Mouse (Mus musculus) lung, embryonic 16.5 days (tissue): ENCODE measurements around the gene Aak1. TPM values are rescaled to one million over a fixed set of nuclear protein-coding genes. Genes with fewer than 3 reads are reported as not detected.

Source experiments
- ATAC-seq: fragments of 200-750 bp; cut with Nextera tagmentation; 2 replicates; pipeline ENCODE4 v1.8.0; 2017; ENCODE audit warnings: low read depth, mild to moderate bottlenecking, moderate library complexity
- H3K27ac ChIP-seq: fragments of 300-500 bp; sonication (generic); 2 replicates; pipeline ENCODE4 v1.5.1; 2014; ENCODE audit warnings: mild to moderate bottlenecking, control low read depth, low read length
- H3K27me3 ChIP-seq: fragments of 300-500 bp; sonication (generic); 2 replicates; pipeline ENCODE4 v1.6.1; 2014; ENCODE audit warnings: low read depth, low read length, mixed read lengths; ENCODE audit not compliant: control insufficient read depth, insufficient read depth
- H3K36me3 ChIP-seq: fragments of 300-500 bp; sonication (generic); 2 replicates; pipeline ENCODE4 v1.6.1; 2014; ENCODE audit warnings: low read length; ENCODE audit not compliant: control insufficient read depth, insufficient read depth
- H3K4me1 ChIP-seq: fragments of 300-500 bp; sonication (generic); replicated peaks from 2 replicates; pipeline ENCODE4 v1.6.1; 2014; ENCODE audit warnings: low read length, mixed read lengths; ENCODE audit not compliant: control insufficient read depth, insufficient read depth
- H3K4me2 ChIP-seq: fragments of 300-500 bp; sonication (generic); 2 replicates; pipeline ENCODE4 v1.6.1; 2014; ENCODE audit warnings: low read depth, low read length, control low read depth
- H3K4me3 ChIP-seq: fragments of 300-500 bp; sonication (generic); 2 replicates; pipeline ENCODE4 v1.5.1; 2014; ENCODE audit warnings: mild to moderate bottlenecking, low read length, control low read depth
- H3K9ac ChIP-seq: fragments of 300-500 bp; sonication (generic); 2 replicates; pipeline ENCODE4 v1.6.1; 2014; ENCODE audit warnings: low read length, control low read depth
- H3K9me3 ChIP-seq: fragments of 300-500 bp; sonication (generic); 2 replicates; pipeline ENCODE4 v1.6.1; 2016; ENCODE audit warnings: low read length; ENCODE audit not compliant: control insufficient read depth
- WGBS: fragments of 180-500 bp; shearing (Covaris S2); extraction: QIAGEN DNeasy Blood & Tissue Kit; methylation state at CpG from one replicate; pipeline ENCODE4 v1.1.7; 2014; 5-methylcytosine and 5-hydroxymethylcytosine counted together
- polyA plus RNA-seq: library from polyadenylated mRNA; unstranded; fragments of >200 nt; fragmentation: Nextera tagmentation; extraction: Ambion mirVana; gene quantifications from 2 replicates; pipeline ENCODE4 v1.2.1, GENCODE M21; 2015

The Aak1 gene
- 11.6 and 12.4 TPM in 2 replicates for polyA plus RNA-seq

GRCm38 (mm10) chr6:86848915-86849644 is at the start of gene Aak1:
Gene Aak1 (plus strand): TSS chr6:86849517.
- Histone ChIP-seq H3K4me2 (peak within 1 kb of the TSS; percentile 87), H3K27ac (peak within 1 kb of the TSS; percentile 98), H3K36me3 (no peaks in the 10 kb centered on the region), H3K9me3 (no peaks in the 10 kb centered on the region), H3K27me3 (no peaks in the 10 kb centered on the region), H3K4me1 (peaks cover 36% of the 10 kb centered on the region), H3K9ac (peak within 1 kb of the TSS; percentile 92), H3K4me3 (peak within 1 kb of the TSS; percentile 87)
- ATAC-seq: peak; percentile 94
- under 1% methylated on average over 56 of the region's 60 CpGs for WGBS

DNA sequence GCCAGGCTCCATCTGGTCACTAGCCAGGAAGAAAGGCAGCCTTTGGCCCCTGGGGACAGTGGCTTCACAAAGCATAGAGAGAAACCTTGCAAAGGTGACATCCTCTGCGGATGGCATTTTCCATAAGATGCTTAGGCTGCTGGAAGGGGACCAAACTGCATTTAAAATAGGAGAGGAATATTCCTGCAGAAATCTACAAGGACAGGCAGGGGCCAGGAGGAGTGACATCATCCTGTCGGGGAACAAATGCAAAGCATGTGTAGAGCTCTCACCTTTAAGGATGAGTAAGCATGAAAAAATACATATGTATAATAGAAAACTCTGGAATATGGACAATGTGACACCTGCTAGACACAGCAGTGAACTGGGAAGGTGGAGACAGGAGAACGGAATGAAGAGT is 48.9 kb upstream of the Aak1 start:
- Histone ChIP-seq H3K27ac (no peak overlapping the region), H3K9me3 (no peaks in the 10 kb centered on the region), H3K4me3 (no peak overlapping the region), H3K4me1 (no peaks in the 10 kb centered on the region), H3K36me3 (no peaks in the 10 kb centered on the region), H3K9ac (no peak overlapping the region), H3K4me2 (no peak overlapping the region), H3K27me3 (no peaks in the 10 kb centered on the region)
- WGBS: 87% methylated on average over 3 of the region's 3 CpGs
- no peak for ATAC-seq

- WGBS: 41% methylated on average over 11 of the region's 11 CpGs
- Histone ChIP-seq H3K4me2 (no peak overlapping the region), H3K9me3 (no peaks in the 10 kb centered on the region), H3K36me3 (no peaks in the 10 kb centered on the region), H3K4me3 (no peak overlapping the region), H3K9ac (no peak overlapping the region), H3K4me1 (no peaks in the 10 kb centered on the region), H3K27ac (no peak overlapping the region), H3K27me3 (no peaks in the 10 kb centered on the region)
- ATAC-seq: no peak
Observed at GRCm38 (mm10) chr6:86801431-86801830, 47.9 kb upstream of the Aak1 start.

DNA sequence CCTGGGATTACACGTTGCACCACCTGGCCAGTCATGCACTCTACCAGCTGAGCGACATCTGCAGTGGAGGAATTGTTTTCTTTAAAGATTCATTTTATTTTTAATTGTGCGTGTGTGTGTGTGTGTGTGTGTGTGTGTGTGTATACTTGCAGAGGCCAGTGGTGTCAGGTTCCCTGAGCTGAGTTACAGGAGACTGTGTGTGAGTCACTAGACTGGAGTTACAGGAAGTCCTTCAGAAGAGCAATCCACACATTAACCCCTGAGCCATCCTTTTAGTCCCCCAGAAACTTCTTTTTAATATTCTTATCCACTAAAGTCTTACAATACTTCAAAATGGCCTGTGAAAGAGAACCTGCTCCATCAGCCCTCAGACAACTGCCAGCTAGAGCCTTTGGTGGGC is 44.7 kb upstream of the Aak1 start:
- Histone ChIP-seq H3K4me1 (0 out of 2 replicates have a peak, but pooled peaks cover 2% of the 10 kb centered on the region), H3K36me3 (no peaks in the 10 kb centered on the region), H3K4me2 (no peak overlapping the region), H3K27ac (no peak overlapping the region), H3K4me3 (no peak overlapping the region), H3K9ac (no peak overlapping the region), H3K9me3 (no peaks in the 10 kb centered on the region), H3K27me3 (no peaks in the 10 kb centered on the region)
- WGBS: 70% methylated on average over 3 of the region's 3 CpGs
- ATAC-seq: no peak

GRCm38 (mm10) chr6:86806455-86807086 is 42.7 kb upstream of the Aak1 start:
- no peak for ATAC-seq
- no peak overlapping the region for H3K4me2 ChIP-seq
- H3K36me3 ChIP-seq: no peaks in the 10 kb centered on the region
- no peaks in the 10 kb centered on the region for H3K9me3 ChIP-seq
- H3K4me3 ChIP-seq: no peak overlapping the region
- H3K27ac ChIP-seq: no peak overlapping the region
- 0 out of 2 replicates have a peak, but pooled peaks cover 6% of the 10 kb centered on the region for H3K4me1 ChIP-seq
- H3K9ac ChIP-seq: no peak overlapping the region
- 1% methylated on average over 5 of the region's 5 CpGs for whole genome bisulfite sequencing
- H3K27me3 ChIP-seq: no peaks in the 10 kb centered on the region

DNA sequence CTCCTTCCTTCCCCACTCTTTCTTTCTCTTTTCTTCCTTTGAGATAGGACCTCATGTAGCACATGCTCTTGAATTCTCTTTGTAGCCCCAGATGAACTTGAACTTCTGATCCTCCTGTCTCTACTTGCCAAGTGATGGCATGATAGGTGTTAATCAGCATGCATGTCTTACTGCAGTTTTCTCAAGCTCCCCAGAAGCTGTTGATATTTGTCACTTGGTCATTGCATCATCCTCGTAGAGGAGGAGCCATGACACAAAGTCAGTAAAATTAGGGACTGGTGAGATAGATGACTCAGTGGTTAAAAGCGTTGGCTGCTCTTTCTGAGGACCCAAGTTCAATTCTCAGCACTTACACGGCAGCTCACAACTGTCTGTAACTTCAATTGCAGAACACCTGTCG is 36.4 kb upstream of the Aak1 start:
- no peak for ATAC-seq
- no peaks in the 10 kb centered on the region for H3K27me3 ChIP-seq
- H3K36me3 ChIP-seq: no peaks in the 10 kb centered on the region
- H3K9me3 ChIP-seq: no peaks in the 10 kb centered on the region
- H3K27ac ChIP-seq: no peak overlapping the region
- 48% methylated on average over 4 of the region's 4 CpGs for WGBS
- no peak overlapping the region for H3K4me3 ChIP-seq
- H3K4me2 ChIP-seq: no peak overlapping the region
- H3K4me1 ChIP-seq: 0 out of 2 replicates have a peak, but pooled peaks cover 6% of the 10 kb centered on the region
- H3K9ac ChIP-seq: no peak overlapping the region

- H3K4me1 ChIP-seq: 0 out of 2 replicates have a peak, but pooled peaks cover 6% of the 10 kb centered on the region
- no peak for ATAC-seq
- no peaks in the 10 kb centered on the region for H3K9me3 ChIP-seq
- no peaks in the 10 kb centered on the region for H3K27me3 ChIP-seq
- no peaks in the 10 kb centered on the region for H3K36me3 ChIP-seq
- no peak overlapping the region for H3K4me2 ChIP-seq
- H3K9ac ChIP-seq: no peak overlapping the region
- H3K27ac ChIP-seq: no peak overlapping the region
- WGBS: 19% methylated on average over 3 of the region's 3 CpGs
- no peak overlapping the region for H3K4me3 ChIP-seq
Observed at GRCm38 (mm10) chr6:86813341-86813740, 36.0 kb upstream of the Aak1 start.

- Histone ChIP-seq H3K27me3 (no peaks in the 10 kb centered on the region), H3K9ac (no peak overlapping the region), H3K36me3 (no peaks in the 10 kb centered on the region), H3K27ac (no peak overlapping the region), H3K4me2 (no peak overlapping the region), H3K4me3 (no peak overlapping the region), H3K4me1 (0 out of 2 replicates have a peak, but pooled peaks cover 4% of the 10 kb centered on the region), H3K9me3 (no peaks in the 10 kb centered on the region)
- ATAC-seq: no peak
- WGBS: 48% methylated on average over 3 of the region's 3 CpGs
Observed at GRCm38 (mm10) chr6:86814926-86815325, 34.4 kb upstream of the Aak1 start.

DNA sequence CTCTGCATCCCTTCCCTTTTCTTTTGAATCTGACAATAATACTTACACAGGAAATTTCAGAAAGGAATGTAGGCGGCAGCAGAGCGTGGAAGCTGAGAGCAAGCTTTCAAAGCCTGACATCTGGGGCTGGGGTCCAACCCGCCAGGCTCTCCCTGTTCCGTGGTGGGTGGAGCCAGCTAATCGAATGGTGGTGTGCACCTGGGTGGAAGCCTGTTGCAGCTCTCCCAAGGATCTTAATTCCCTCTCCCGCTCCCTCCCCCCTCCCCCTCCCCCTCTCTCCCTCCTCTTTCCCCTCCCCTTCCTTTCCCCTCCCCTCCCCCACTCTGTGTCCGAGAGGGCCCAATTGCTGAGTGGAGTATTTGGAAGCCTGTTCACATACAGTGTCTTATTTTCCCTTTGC is 33.9 kb upstream of the Aak1 start:
- Histone ChIP-seq H3K27ac (no peak overlapping the region), H3K27me3 (no peaks in the 10 kb centered on the region), H3K4me3 (no peak overlapping the region), H3K4me2 (peak overlapping the region; percentile 18; the same call in 1 of the 2 replicates), H3K9me3 (no peaks in the 10 kb centered on the region), H3K9ac (no peak overlapping the region), H3K36me3 (no peaks in the 10 kb centered on the region), H3K4me1 (no peaks in the 10 kb centered on the region)
- ATAC-seq: no peak
- 7% methylated on average over 7 of the region's 7 CpGs for WGBS
